Mouse (Mus musculus) CD4-positive, CD25-positive, alpha-beta regulatory T cell, adult 9 weeks (primary cell): ENCODE results near the gene Mat2a. TPM values are rescaled to one million over a fixed set of nuclear protein-coding genes. Genes with fewer than 3 reads are reported as not detected.

Source experiments
- polyA plus RNA-seq: library from polyadenylated mRNA; unstranded; fragments of 100-300 nt; shearing (Covaris generic); gene quantifications from one replicate; pipeline ENCODE4 v1.2.1, GENCODE M21; 2017

Mat2a gene
- polyA plus RNA-seq: 396 TPM

GRCm38 (mm10) chr6:72439355-72440185 lies at the start of gene Mat2a:
Gene Mat2a, minus strand, starts transcription at chr6:72439558.

GRCm38 (mm10) chr6:72414076-72414756 lies 25.1 kb downstream of the Mat2a start, which contains the start of gene Ggcx:
Gene Ggcx, plus strand, starts transcription at chr6:72414308.

GRCm38 (mm10) chr6:72389941-72390771 lies 49.2 kb downstream of the Mat2a start, which contains the start of gene Vamp8:
Gene Vamp8, minus strand, starts transcription at chr6:72390703.

Other genes with a start within 250 kb of the Mat2a start
- gene Atoh8, start 204.0 kb downstream of the Mat2a start, polyA plus RNA-seq: not detected
- not detected for gene Sftpb, start 134.9 kb downstream of the Mat2a start, polyA plus RNA-seq
- 14.7 TPM for gene Usp39, start 94.4 kb downstream of the Mat2a start, polyA plus RNA-seq
- gene 0610030E20Rik, start 92.2 kb downstream of the Mat2a start, polyA plus RNA-seq: 33.4 TPM
- 0.73 TPM for gene Tmem150a, start 84.1 kb downstream of the Mat2a start, polyA plus RNA-seq
- gene Rnf181, start 72.6 kb downstream of the Mat2a start, polyA plus RNA-seq: 161 TPM
- 60.0 TPM for gene Vamp5, start 59.1 kb downstream of the Mat2a start, polyA plus RNA-seq
- 307 TPM for gene Vamp8, start 48.9 kb downstream of the Mat2a start, polyA plus RNA-seq
- 14.6 TPM for gene Ggcx, start 25.2 kb downstream of the Mat2a start, polyA plus RNA-seq
- gene Sh2d6, start 82.1 kb upstream of the Mat2a start, polyA plus RNA-seq: not detected
- gene Capg, start 104.8 kb upstream of the Mat2a start, polyA plus RNA-seq: 460 TPM
- gene Elmod3, start 158.9 kb upstream of the Mat2a start, polyA plus RNA-seq: 25.4 TPM
- 9.4 TPM for gene Retsat, start 158.9 kb upstream of the Mat2a start, polyA plus RNA-seq
- 139 TPM for gene Tgoln1, start 177.4 kb upstream of the Mat2a start, polyA plus RNA-seq